Mouse (Mus musculus): ENCODE measurements around the gene Pip5k1a. TPM values are rescaled to one million over a fixed set of nuclear protein-coding genes. Genes with fewer than 3 reads are reported as not detected.

The Pip5k1a gene
- polyA plus RNA-seq, 1 experiment = 1.5 TPM

DNA sequence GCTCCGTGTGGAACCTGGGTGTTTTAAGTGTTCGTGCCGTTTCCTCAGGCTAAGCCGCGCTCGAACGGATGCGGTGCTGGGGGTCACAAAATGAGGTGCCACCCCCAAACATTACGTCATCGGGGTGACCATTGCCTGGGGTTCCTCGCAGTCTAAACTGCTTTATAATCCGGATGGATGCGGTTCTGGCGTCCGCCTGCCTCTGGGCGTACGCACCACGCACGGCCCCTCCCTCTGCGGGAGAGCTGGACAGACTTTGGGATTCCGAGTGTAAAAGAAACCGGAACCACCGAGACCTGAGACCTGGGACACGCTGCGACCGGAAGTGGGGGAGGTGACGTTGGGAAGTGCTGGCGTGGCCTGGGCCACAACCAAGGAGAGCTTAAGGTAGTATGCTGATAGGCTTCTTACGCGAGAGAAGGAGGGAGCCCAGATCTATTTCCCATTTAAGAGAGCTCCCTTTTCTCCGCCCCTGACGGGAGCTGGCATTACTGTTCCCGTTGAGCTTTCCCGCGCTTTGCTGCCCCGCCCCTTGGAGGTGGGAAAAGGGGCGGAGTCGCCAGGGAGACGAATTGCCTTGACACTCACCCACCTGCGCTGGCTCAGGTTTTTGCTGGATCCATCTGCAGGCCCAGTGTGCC lies 90.7 kb downstream of the Pip5k1a start:
- Histone ChIP-seq H3K9me3 (ENCODE audit: control insufficient read depth, low read length) (no peaks in the 10 kb centered on the region), H3K4me1 (ENCODE audit: control insufficient read depth) (peaks cover 50% of the 10 kb centered on the region), H3K36me3 (ENCODE audit: control insufficient read depth) (peaks cover 47% of the 10 kb centered on the region), H3K4me3 (replicated peaks) (peak overlapping the region; percentile 78), H3K27me3 (ENCODE audit: control insufficient read depth) (no peaks in the 10 kb centered on the region)
- TF ChIP-seq TAL1 (IDR thresholded peaks at IDR 0.05; ENCODE audit: low read length) = no peak

DNA sequence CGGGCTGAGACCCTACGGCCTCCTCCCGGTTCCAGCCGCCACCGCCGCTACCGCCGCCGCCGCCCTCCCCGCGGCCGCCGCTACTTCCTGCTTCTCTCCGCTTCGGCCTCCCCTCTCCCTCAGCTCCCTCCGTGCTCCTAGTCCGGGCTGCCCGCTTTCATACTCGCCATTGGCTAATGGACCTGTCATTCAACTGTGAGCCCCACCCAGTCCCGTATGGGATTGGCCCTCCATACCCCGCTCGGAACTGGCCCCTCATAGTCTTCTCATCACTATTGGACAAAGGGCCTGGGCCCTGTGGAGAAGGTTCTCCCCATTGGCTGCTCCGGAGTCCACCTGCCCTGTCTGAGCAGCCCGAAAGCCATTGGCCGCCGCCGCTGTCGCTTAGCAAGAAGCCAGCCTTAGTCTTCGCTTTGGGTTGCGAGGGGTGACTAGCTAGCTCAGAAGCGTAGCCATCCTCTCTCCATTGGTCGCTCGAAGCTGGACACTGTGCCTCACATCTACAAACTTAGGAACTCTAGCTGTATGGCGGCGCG lies 91.3 kb downstream of the Pip5k1a start, which contains the start of gene Zfp687:
TSS of gene Zfp687 (minus strand) at position 112 of the 536 bp plus-strand sequence.
- peak within 1 kb of the TSS; percentile 78 for H3K4me3 ChIP-seq (replicated peaks)
- no peak for TF ChIP-seq GATA1 (IDR thresholded peaks at IDR 0.05; ENCODE audit: low read length)
- no peak for TF ChIP-seq TAL1 (IDR thresholded peaks at IDR 0.05; ENCODE audit: low read length)
- H3K36me3 ChIP-seq (ENCODE audit: control insufficient read depth) = peaks cover 47% of the 10 kb centered on the region
- no peaks in the 10 kb centered on the region for H3K9me3 ChIP-seq (ENCODE audit: control insufficient read depth, low read length)
- peaks cover 52% of the 10 kb centered on the region for H3K4me1 ChIP-seq (ENCODE audit: control insufficient read depth)
- H3K27me3 ChIP-seq (ENCODE audit: control insufficient read depth) = no peaks in the 10 kb centered on the region

DNA sequence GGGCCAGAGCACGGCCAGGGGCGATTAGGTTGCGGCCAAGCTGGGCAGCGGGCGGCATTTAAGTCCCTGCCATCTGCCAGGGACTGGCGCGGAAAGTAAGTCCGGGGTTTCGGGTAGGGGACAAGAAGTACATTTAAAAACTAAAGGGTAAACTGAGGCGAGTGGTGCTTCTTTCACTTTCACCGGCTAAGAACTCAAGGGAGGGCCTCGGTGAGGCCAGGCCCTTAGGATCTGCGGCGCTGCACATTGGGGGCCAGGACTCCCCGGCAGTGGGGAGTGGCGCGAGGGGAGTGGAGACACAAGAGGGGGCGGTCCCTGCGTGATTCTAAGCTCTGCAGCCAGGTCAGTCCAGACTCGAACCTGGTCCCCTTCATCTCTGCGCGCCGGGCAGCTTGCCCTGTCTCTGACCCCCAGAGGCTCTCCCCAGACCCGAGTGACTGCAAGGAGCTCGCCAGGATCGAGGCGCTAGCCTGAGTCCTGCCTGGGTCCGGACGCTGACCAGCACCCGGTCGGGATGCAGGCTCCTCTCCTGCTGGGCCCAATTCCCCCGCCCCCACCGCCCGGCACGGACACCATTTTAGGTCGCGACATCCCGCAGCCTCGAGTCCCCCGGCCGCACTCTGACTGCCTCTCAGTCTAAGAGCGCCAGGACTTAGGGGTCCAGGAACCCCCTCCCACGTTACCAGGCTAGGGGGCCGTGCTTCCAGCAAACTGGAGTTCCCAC lies 92.1 kb downstream of the Pip5k1a start:
- Histone ChIP-seq H3K27me3 (ENCODE audit: control insufficient read depth) (no peaks in the 10 kb centered on the region), H3K4me1 (ENCODE audit: control insufficient read depth) (peaks cover 54% of the 10 kb centered on the region), H3K36me3 (ENCODE audit: control insufficient read depth) (peaks cover 47% of the 10 kb centered on the region), H3K4me3 (replicated peaks) (peak overlapping the region; percentile 78), H3K9me3 (ENCODE audit: control insufficient read depth, low read length) (no peaks in the 10 kb centered on the region)
- TF ChIP-seq GATA1 (IDR thresholded peaks at IDR 0.05; ENCODE audit: low read length) = no peak
- TF ChIP-seq TAL1 (IDR thresholded peaks at IDR 0.05; ENCODE audit: low read length) = no peak

DNA sequence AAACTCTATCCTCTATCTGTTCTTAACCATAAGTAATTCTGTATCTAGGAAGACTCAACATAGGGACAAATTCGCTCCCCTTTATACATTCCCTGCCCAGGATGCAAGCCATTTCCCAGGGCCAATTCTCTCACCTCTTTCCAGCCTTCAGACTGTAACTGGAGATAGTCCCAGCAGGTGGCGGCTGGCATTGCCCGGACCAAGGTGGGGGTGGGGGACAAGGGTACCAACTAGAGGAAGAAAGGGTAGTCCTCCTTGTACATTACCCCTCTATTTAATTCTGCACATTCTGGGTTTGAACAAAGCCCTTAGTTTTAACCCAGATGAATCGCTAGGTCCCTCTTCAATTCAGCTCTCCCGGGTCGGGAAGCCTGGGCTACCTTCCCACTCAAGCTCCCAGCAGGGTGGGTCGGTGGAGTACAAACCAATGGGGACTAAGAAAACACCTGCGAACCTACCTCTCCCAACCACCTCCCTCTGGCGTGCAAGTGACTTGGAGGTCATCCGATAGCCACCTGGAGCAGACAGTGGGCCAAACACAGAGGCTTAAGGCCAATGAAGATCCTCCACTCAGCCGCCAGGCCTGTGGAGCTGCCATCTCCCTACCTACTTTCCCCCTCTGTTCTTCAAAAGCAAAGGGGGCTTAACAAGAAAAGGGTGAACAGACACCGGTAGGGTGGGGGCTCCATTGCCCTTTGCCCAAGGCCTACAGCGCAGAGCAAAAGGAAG lies 92.9 kb downstream of the Pip5k1a start:
- Histone ChIP-seq H3K4me3 (replicated peaks) (peak overlapping the region; percentile 78), H3K27me3 (ENCODE audit: control insufficient read depth) (no peaks in the 10 kb centered on the region), H3K36me3 (ENCODE audit: control insufficient read depth) (peaks cover 49% of the 10 kb centered on the region), H3K4me1 (ENCODE audit: control insufficient read depth) (peaks cover 54% of the 10 kb centered on the region), H3K9me3 (ENCODE audit: control insufficient read depth, low read length) (no peaks in the 10 kb centered on the region)
- TF ChIP-seq GATA1 (IDR thresholded peaks at IDR 0.05; ENCODE audit: low read length) = no peak
- TF ChIP-seq TAL1 (IDR thresholded peaks at IDR 0.05; ENCODE audit: low read length) = no peak

DNA sequence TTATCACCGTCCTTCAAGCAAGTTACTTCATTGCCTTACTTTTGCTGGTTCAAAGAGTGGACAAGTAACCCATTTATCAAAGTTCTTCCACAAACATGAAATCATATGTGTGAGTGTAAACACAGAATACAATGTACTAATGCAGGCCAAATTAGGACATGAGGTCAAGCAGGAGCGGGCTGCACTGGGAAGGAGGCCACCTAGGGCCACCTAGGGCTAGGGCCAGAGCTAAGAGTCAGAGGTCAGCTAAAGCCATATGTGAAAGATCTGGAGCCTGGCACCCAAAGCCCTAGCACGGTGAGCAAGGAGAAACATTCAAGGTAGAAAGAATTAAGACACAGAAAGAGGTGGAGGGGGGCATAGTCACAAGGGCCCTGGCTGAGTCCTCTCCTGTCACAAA lies 93.7 kb downstream of the Pip5k1a start:
- TF ChIP-seq GATA1 (IDR thresholded peaks at IDR 0.05; ENCODE audit: low read length) = no peak
- TF ChIP-seq TAL1 (IDR thresholded peaks at IDR 0.05; ENCODE audit: low read length) = no peak
- Histone ChIP-seq H3K4me3 (replicated peaks) (peak overlapping the region; percentile 78), H3K36me3 (ENCODE audit: control insufficient read depth) (peaks cover 53% of the 10 kb centered on the region), H3K4me1 (ENCODE audit: control insufficient read depth) (peaks cover 51% of the 10 kb centered on the region), H3K9me3 (ENCODE audit: control insufficient read depth, low read length) (no peaks in the 10 kb centered on the region), H3K27me3 (ENCODE audit: control insufficient read depth) (no peaks in the 10 kb centered on the region)

DNA sequence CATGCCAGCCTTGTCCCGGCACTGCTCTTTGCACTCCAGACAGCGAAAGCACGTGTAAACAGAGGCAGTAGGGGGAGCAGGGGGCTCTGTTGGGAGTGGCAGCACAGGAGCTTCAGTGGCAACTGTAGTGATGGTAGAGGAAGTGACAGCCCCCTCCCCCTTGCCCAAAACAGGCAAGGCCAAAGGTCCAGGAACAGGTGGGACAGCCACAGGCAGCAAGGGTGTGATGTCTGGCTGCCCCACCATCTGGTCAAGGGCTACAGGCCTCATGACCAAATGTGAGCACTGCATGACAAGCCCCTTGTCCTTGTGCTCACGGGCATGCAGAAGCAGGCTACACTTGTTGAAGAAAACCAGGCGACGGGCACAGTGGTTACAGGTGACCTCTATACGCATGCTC lies 96.3 kb downstream of the Pip5k1a start:
- H3K4me1 ChIP-seq (ENCODE audit: control insufficient read depth) = peaks cover 36% of the 10 kb centered on the region
- no peaks in the 10 kb centered on the region for H3K27me3 ChIP-seq (ENCODE audit: control insufficient read depth)
- peaks cover 79% of the 10 kb centered on the region for H3K36me3 ChIP-seq (ENCODE audit: control insufficient read depth)
- no peak overlapping the region for H3K4me3 ChIP-seq (replicated peaks)
- H3K9me3 ChIP-seq (ENCODE audit: control insufficient read depth, low read length) = no peaks in the 10 kb centered on the region
- TF ChIP-seq GATA1 (IDR thresholded peaks at IDR 0.05; ENCODE audit: low read length) (no peak), TAL1 (IDR thresholded peaks at IDR 0.05; ENCODE audit: low read length) (no peak)

Other genes starting within 250 kb of the Pip5k1a start
- gene Psmb4, start 220.0 kb downstream of the Pip5k1a start, polyA plus RNA-seq (2012) = 16.8 TPM in 2 replicates
- 0.64 and 1.1 TPM in 2 replicates for gene Selenbp1, start 173.9 kb downstream of the Pip5k1a start, polyA plus RNA-seq (2012)
- gene Rfx5, start 152.9 kb downstream of the Pip5k1a start, polyA plus RNA-seq (2012) = not detected in 2 replicates
- gene Pi4kb, start 132.2 kb downstream of the Pip5k1a start, polyA plus RNA-seq (2012) = 0.48 and 0.91 TPM in 2 replicates
- gene Zfp687, start 91.5 kb downstream of the Pip5k1a start, polyA plus RNA-seq (2012) = 0.61 and 0.79 TPM in 2 replicates
- 17.0 and 20.7 TPM in 2 replicates for gene Psmd4, start 64.3 kb downstream of the Pip5k1a start, polyA plus RNA-seq (2012)
- gene Vps72, start 4.1 kb upstream of the Pip5k1a start, polyA plus RNA-seq (2012) = 16.8 and 18.2 TPM in 2 replicates
- not detected in 2 replicates for gene Tmod4, start 17.5 kb upstream of the Pip5k1a start, polyA plus RNA-seq (2012)
- 0.63 and 0.86 TPM in 2 replicates for gene Scnm1, start 27.1 kb upstream of the Pip5k1a start, polyA plus RNA-seq (2012)
- 0.90 and 1.1 TPM in 2 replicates for gene Lysmd1, start 27.2 kb upstream of the Pip5k1a start, polyA plus RNA-seq (2012)
- gene Tnfaip8l2, start 35.4 kb upstream of the Pip5k1a start, polyA plus RNA-seq (2012) = 0.04 and 0.17 TPM in 2 replicates
- 0.01 and 0.04 TPM in 2 replicates for gene Sema6c, start 53.5 kb upstream of the Pip5k1a start, polyA plus RNA-seq (2012)
- gene Gabpb2, start 111.0 kb upstream of the Pip5k1a start, polyA plus RNA-seq (2012) = 0.29 and 0.30 TPM in 2 replicates
- gene Cdc42se1, start 121.8 kb upstream of the Pip5k1a start, polyA plus RNA-seq (2012) = 6.8 and 8.0 TPM in 2 replicates
- gene Mllt11, start 125.2 kb upstream of the Pip5k1a start, polyA plus RNA-seq (2012) = 0.09 TPM in 2 replicates
- gene Gm128, start 134.7 kb upstream of the Pip5k1a start, polyA plus RNA-seq (2012) = not detected in 2 replicates
- gene Bnipl, start 144.3 kb upstream of the Pip5k1a start, polyA plus RNA-seq (2012) = not detected in 2 replicates
- gene Mindy1, start 174.4 kb upstream of the Pip5k1a start, polyA plus RNA-seq (2012) = 6.4 and 7.1 TPM in 2 replicates
- gene Prune1, start 175.1 kb upstream of the Pip5k1a start, polyA plus RNA-seq (2012) = 0.06 and 0.08 TPM in 2 replicates
- gene Anxa9, start 200.2 kb upstream of the Pip5k1a start, polyA plus RNA-seq (2012) = 0.03 and 0.06 TPM in 2 replicates
- 5.9 and 9.3 TPM in 2 replicates for gene Cers2, start 207.9 kb upstream of the Pip5k1a start, polyA plus RNA-seq (2012)